Mouse (Mus musculus): ENCODE data around the gene Tcea2. TPM values are rescaled to one million over a fixed set of nuclear protein-coding genes. Genes with fewer than 3 reads are reported as not detected.

The Tcea2 gene
- total and polyA plus RNA-seq, 3 experiments = 0.28 to 1.2 TPM; not detected in 1

DNA sequence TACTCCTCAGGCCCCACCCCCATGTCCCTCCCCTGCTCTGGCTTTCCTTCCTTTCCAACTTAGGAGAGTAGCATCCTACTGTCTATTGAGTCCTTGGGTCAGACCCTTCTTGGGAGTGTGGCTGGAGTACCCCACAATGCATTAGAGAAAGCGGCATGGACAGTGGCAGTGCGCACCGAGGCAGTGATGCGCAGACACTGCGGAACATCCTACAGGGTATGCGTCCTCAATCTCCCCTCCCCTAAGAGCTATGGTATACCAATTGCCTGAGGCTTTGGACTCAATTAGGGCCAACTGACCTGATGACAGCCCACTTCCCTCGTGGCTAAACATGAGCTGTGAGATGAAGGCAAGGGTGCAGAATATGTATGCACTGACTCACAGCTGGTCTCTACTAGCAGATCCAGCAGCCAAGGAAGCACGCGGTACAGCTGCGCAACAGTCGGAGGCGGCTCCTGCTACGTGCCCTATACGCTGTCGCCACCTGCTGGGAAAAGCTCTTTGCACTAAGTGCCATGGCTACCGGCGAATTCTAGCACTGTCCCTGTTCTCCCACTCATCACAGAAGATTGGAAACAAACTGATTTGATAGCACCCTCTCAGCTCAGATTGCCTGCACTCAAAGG, 21.1 kb upstream of the Tcea2 start:
- no peak overlapping the region for H3K4me3 ChIP-seq (ENCODE audit: low read depth, low read length)
- TF ChIP-seq POLR2AphosphoS5 (IDR thresholded peaks at IDR 0.05; ENCODE audit: insufficient replicate concordance, low read depth, low read length) (no peak), TAL1 (conservative IDR thresholded peaks at IDR 0.05; ENCODE audit: low read depth, low read length) (no peak), GATA1 (IDR thresholded peaks at IDR 0.05; ENCODE audit: borderline replicate concordance, low read length) (no peak), GATA2 (IDR thresholded peaks at IDR 0.05; ENCODE audit: borderline replicate concordance, low read depth, low read length) (no peak), CTCF (IDR thresholded peaks at IDR 0.05; ENCODE audit: low read depth, low read length) (no peak)
- H3K27me3 ChIP-seq (ENCODE audit: insufficient read depth, low read length) = peaks cover 11% of the 10 kb centered on the region
- H3K36me3 ChIP-seq (replicated peaks) = peaks cover 52% of the 10 kb centered on the region
- no peak for DNase-seq (ENCODE audit: low spot score)
- no peak for ATAC-seq (ENCODE audit: extremely low read depth, insufficient number of reproducible peaks, low FRiP score, poor library complexity, severe bottlenecking)
- H3K9me3 ChIP-seq (replicated peaks) = no peaks in the 10 kb centered on the region
- H3K4me1 ChIP-seq (ENCODE audit: insufficient read depth, low read depth, low read length) = peaks cover 15% of the 10 kb centered on the region

DNA sequence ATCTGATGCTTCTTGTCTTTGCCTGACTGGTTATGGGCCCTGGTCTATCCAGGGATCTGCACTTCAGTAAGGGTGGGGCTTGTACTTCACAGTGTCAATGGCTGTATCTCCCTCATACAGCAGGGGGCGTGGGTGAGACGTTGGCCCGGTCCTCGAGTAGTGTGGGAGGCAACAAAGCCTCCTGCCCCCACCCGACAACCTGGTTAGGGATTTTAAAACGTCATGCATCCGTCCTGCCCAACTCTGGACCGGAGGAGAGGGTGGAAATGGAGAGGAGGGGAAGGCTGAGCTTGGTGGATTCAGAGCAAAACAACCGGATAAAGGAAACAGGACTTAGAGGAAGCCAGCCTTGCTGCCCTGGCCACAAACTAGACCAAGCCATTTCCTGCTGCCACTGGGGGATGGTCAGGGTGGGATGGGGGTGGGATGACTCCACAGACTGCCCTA, 20.5 kb upstream of the Tcea2 start:
- H3K4me1 ChIP-seq (ENCODE audit: insufficient read depth, low read depth, low read length) = peaks cover 15% of the 10 kb centered on the region
- ATAC-seq (ENCODE audit: extremely low read depth, insufficient number of reproducible peaks, low FRiP score, poor library complexity, severe bottlenecking) (peak; percentile 38), DNase-seq (ENCODE audit: low spot score) (peak; percentile 56)
- H3K27me3 ChIP-seq (ENCODE audit: insufficient read depth, low read length) = peaks cover 11% of the 10 kb centered on the region
- no peak overlapping the region for H3K4me3 ChIP-seq (ENCODE audit: low read depth, low read length)
- H3K9me3 ChIP-seq (replicated peaks) = no peaks in the 10 kb centered on the region
- H3K36me3 ChIP-seq (replicated peaks) = peaks cover 47% of the 10 kb centered on the region
- peak; percentile 63 for TF ChIP-seq CTCF (IDR thresholded peaks at IDR 0.05; ENCODE audit: low read depth, low read length)
- TF ChIP-seq POLR2AphosphoS5 (IDR thresholded peaks at IDR 0.05; ENCODE audit: insufficient replicate concordance, low read depth, low read length) = no peak
- TF ChIP-seq TAL1 (conservative IDR thresholded peaks at IDR 0.05; ENCODE audit: low read depth, low read length) = no peak
- no peak for TF ChIP-seq GATA2 (IDR thresholded peaks at IDR 0.05; ENCODE audit: borderline replicate concordance, low read depth, low read length)
- no peak for TF ChIP-seq GATA1 (IDR thresholded peaks at IDR 0.05; ENCODE audit: borderline replicate concordance, low read length)

DNA sequence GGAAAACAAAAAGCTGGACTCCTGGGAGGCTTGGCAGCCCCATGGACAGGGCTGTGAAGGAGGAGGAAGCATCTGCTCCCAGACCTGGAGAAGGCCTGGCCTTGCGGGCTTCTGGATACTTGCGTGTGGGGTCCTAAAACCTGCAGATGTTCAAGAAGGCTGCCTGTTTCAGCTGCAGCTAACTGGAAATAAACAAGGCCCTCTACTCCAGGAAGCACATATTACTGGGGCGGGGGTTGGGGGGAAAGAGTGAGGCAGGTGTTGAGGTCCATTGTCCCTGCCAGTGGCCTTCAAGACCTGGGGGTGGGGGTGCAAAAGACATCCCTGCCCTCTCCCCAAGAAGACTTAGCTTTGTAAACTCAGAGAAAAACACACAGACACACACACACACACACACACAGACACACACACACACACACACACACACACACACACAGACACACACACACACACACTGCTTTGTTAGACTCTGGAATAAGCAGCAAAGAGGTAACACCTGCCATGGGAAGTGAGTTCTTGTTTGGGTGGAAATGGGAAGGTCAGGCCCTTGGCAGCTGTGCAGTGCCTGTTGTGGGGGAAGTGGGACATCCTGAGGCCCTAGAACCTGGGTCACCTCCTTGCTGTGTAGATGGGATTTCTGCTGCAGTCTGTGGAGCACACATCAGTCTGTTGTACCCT, 17.4 kb upstream of the Tcea2 start:
- no peak for ATAC-seq (ENCODE audit: extremely low read depth, insufficient number of reproducible peaks, low FRiP score, poor library complexity, severe bottlenecking)
- no peak for DNase-seq (ENCODE audit: low spot score)
- Histone ChIP-seq H3K4me1 (ENCODE audit: insufficient read depth, low read depth, low read length) (peaks cover 15% of the 10 kb centered on the region), H3K36me3 (replicated peaks) (peaks cover 16% of the 10 kb centered on the region), H3K4me3 (ENCODE audit: low read depth, low read length) (no peak overlapping the region), H3K27me3 (ENCODE audit: insufficient read depth, low read length) (peaks cover 18% of the 10 kb centered on the region), H3K9me3 (replicated peaks) (no peaks in the 10 kb centered on the region)
- TF ChIP-seq CTCF (IDR thresholded peaks at IDR 0.05; ENCODE audit: low read depth, low read length) (no peak), GATA2 (IDR thresholded peaks at IDR 0.05; ENCODE audit: borderline replicate concordance, low read depth, low read length) (no peak), GATA1 (IDR thresholded peaks at IDR 0.05; ENCODE audit: borderline replicate concordance, low read length) (no peak), POLR2AphosphoS5 (IDR thresholded peaks at IDR 0.05; ENCODE audit: insufficient replicate concordance, low read depth, low read length) (no peak), TAL1 (conservative IDR thresholded peaks at IDR 0.05; ENCODE audit: low read depth, low read length) (no peak)

DNA sequence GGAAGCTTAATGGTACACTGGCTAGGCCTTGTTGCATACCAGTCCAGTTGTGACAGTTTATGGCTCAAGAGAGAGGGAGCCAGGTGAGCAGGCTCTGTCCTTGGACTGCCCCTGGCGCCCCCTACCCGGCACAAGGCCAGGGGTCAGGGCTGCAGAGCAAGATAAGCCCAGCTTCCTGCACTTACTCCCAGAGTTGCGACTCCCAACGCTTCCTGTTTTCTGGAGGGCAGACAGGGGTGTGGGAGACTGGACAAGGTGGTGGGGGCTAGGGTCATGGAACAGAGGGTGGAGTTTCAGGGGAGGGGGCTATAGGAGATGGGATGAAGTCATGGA, 16.8 kb upstream of the Tcea2 start:
- H3K9me3 ChIP-seq (replicated peaks) = no peaks in the 10 kb centered on the region
- H3K4me3 ChIP-seq (ENCODE audit: low read depth, low read length) = no peak overlapping the region
- peaks cover 15% of the 10 kb centered on the region for H3K4me1 ChIP-seq (ENCODE audit: insufficient read depth, low read depth, low read length)
- TF ChIP-seq CTCF (IDR thresholded peaks at IDR 0.05; ENCODE audit: low read depth, low read length) = no peak
- no peak for TF ChIP-seq POLR2AphosphoS5 (IDR thresholded peaks at IDR 0.05; ENCODE audit: insufficient replicate concordance, low read depth, low read length)
- no peak for TF ChIP-seq GATA1 (IDR thresholded peaks at IDR 0.05; ENCODE audit: borderline replicate concordance, low read length)
- TF ChIP-seq TAL1 (conservative IDR thresholded peaks at IDR 0.05; ENCODE audit: low read depth, low read length) = no peak
- no peak for TF ChIP-seq GATA2 (IDR thresholded peaks at IDR 0.05; ENCODE audit: borderline replicate concordance, low read depth, low read length)
- DNase-seq (ENCODE audit: low spot score) (no peak), ATAC-seq (ENCODE audit: extremely low read depth, insufficient number of reproducible peaks, low FRiP score, poor library complexity, severe bottlenecking) (0 out of 2 replicates have a peak, but pooled peaks have one; percentile 4)
- peaks cover 19% of the 10 kb centered on the region for H3K27me3 ChIP-seq (ENCODE audit: insufficient read depth, low read length)
- H3K36me3 ChIP-seq (replicated peaks) = peaks cover 12% of the 10 kb centered on the region

DNA sequence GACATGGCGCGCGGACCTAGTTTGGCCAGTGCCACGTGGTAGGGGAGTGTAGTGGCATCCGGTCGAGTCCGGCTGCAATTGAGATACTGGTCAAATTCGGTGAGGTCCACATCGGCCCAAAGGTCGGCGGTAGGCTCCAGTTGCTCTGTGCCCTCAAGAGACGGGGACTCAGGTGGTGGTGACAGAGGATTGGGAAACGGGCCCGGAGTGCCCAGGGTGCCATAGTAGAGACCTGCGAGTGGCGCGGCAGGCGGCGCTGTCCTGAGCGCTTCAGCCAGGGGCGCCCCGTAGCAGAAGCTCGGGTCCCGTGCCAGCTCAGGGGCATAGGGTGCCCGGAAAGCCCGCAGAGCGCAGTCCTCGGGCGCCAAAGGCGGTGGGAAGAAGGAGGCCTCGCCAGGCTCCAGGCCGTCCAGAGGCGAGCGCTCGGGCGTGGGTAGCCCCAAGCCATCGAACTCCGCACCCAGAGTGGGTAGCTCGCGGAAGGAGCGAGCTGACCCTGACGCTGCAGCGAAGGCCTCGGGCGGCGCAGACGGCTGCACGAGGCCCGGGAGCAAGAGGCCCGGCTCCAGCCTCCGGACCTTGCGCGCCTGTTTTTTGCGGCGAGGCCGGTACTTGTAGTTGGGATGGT, 9.7 kb upstream of the Tcea2 start:
- H3K27me3 ChIP-seq (ENCODE audit: insufficient read depth, low read length) = peaks cover 65% of the 10 kb centered on the region
- ATAC-seq (ENCODE audit: extremely low read depth, insufficient number of reproducible peaks, low FRiP score, poor library complexity, severe bottlenecking) = no peak
- TF ChIP-seq GATA1 (IDR thresholded peaks at IDR 0.05; ENCODE audit: borderline replicate concordance, low read length) = no peak
- no peak for TF ChIP-seq CTCF (IDR thresholded peaks at IDR 0.05; ENCODE audit: low read depth, low read length)
- no peak for TF ChIP-seq GATA2 (IDR thresholded peaks at IDR 0.05; ENCODE audit: borderline replicate concordance, low read depth, low read length)
- no peak for TF ChIP-seq TAL1 (conservative IDR thresholded peaks at IDR 0.05; ENCODE audit: low read depth, low read length)
- DNase-seq (ENCODE audit: low spot score) = no peak
- H3K36me3 ChIP-seq (replicated peaks) = no peaks in the 10 kb centered on the region
- H3K4me3 ChIP-seq (ENCODE audit: low read depth, low read length) = no peak overlapping the region
- peaks cover 6% of the 10 kb centered on the region for H3K9me3 ChIP-seq (replicated peaks)
- H3K4me1 ChIP-seq (ENCODE audit: insufficient read depth, low read depth, low read length) = peaks cover 2% of the 10 kb centered on the region; the same call in 1 of the 2 replicates

DNA sequence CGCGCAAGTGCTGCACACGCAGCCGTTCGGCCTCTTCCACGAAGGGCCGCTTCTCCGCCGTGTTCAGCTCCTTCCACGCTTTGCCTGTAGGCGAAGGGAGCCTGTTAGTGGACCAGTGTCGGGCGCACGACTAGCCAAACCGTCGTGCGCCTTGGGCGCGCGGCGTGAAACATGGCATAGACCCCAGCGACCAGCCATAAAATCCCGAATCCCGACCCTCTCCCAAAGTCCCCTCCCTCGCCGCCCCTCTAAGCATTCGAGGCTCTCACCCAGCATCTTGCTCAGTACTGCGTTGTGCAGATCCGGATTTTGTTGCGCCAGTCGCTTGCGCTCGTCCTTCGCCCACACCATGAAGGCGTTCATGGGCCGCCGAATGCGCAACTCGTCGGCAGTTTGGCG, 9.2 kb upstream of the Tcea2 start:
- ATAC-seq (ENCODE audit: extremely low read depth, insufficient number of reproducible peaks, low FRiP score, poor library complexity, severe bottlenecking) = no peak
- peaks cover 6% of the 10 kb centered on the region for H3K9me3 ChIP-seq (replicated peaks)
- DNase-seq (ENCODE audit: low spot score) = no peak
- no peaks in the 10 kb centered on the region for H3K36me3 ChIP-seq (replicated peaks)
- no peak for TF ChIP-seq CTCF (IDR thresholded peaks at IDR 0.05; ENCODE audit: low read depth, low read length)
- H3K4me1 ChIP-seq (ENCODE audit: insufficient read depth, low read depth, low read length) = peaks cover 6% of the 10 kb centered on the region
- H3K4me3 ChIP-seq (ENCODE audit: low read depth, low read length) = no peak overlapping the region
- peaks cover 68% of the 10 kb centered on the region for H3K27me3 ChIP-seq (ENCODE audit: insufficient read depth, low read length)

All from G1E (cell line).